Mouse (Mus musculus) cortical plate, adult 2 months (tissue): ENCODE measurements around the gene Kcna5. TPM values are rescaled to one million over a fixed set of nuclear protein-coding genes. Genes with fewer than 3 reads are reported as not detected.

ENCODE experiments used
- H3K27ac ChIP-seq: fragments of 200-500 bp; 2 replicates; pipeline ENCODE4 v1.5.1; 2012; ENCODE audit warnings: low read length, control low read depth, inconsistent platforms; ENCODE audit not compliant: insufficient read depth
- H3K4me1 ChIP-seq: fragments of 200-500 bp; 2 replicates; pipeline ENCODE4 v1.6.1; 2011; ENCODE audit warnings: low read length; ENCODE audit not compliant: control insufficient read depth, insufficient read depth
- H3K4me3 ChIP-seq: fragments of 200-500 bp; 2 replicates; pipeline ENCODE4 v1.5.1; 2011; ENCODE audit warnings: mild to moderate bottlenecking, low read length, control low read depth; ENCODE audit not compliant: insufficient read depth
- CTCF ChIP-seq: fragments of 200-500 bp; IDR thresholded peaks from 2 replicates; pipeline ENCODE4 v1.5.1; 2011; ENCODE audit warnings: mild to moderate bottlenecking, control low read depth, low read length; ENCODE audit not compliant: insufficient read depth; ENCODE audit errors: extremely low read depth
- POLR2A ChIP-seq: fragments of 200-500 bp; IDR thresholded peaks from 2 replicates; pipeline ENCODE4 v1.6.1; 2011; ENCODE audit warnings: mild to moderate bottlenecking, low read length, control low read depth; ENCODE audit not compliant: insufficient read depth; ENCODE audit errors: extremely low read depth
- polyA plus RNA-seq: library from polyadenylated mRNA; depleted of rRNA; stranded (reverse); fragments of >200 nt; gene quantifications from 2 replicates; pipeline ENCODE4 v1.2.3, GENCODE M21; 2012

Gene Kcna5
- polyA plus RNA-seq, 1 experiment = 1.9 TPM

GRCm38 (mm10) chr6:126544107-126545036, 9.2 kb upstream of the Kcna5 start:
- Histone ChIP-seq H3K27ac (no peak overlapping the region), H3K4me3 (no peak overlapping the region)
- TF ChIP-seq POLR2A (no peak), CTCF (no peak)

GRCm38 (mm10) chr6:126542724-126543123, 7.5 kb upstream of the Kcna5 start:
- Histone ChIP-seq H3K4me1 (peaks cover under 1% of the 10 kb centered on the region; the same call in 1 of the 2 replicates), H3K27ac (no peak overlapping the region), H3K4me3 (no peak overlapping the region)
- TF ChIP-seq POLR2A (no peak), CTCF (no peak)

More at GRCm38 (mm10) chr6:126544107-126545036, 9.2 kb upstream of the Kcna5 start:
- no peaks in the 10 kb centered on the region for H3K4me1 ChIP-seq

DNA sequence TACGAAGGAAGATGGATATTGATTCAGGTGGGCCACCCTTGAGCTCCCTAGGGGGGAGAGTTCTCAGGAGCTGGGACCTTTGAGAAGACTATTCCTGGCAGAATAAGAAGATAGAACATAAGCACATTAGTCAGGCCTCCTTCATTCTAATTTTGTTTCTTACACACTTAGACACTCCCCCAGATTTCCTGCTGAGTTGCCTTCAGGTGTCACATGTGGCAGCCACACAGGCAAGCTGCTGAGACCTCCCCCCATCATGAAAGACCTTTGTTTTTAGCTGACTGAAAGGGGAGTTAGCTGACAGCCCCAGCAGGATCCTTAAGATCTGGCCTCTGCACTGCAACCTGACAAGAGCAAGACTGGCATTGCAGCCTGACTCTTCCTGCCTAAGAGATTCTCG, 2.3 kb upstream of the Kcna5 start:
- no peak overlapping the region for H3K4me3 ChIP-seq
- no peak overlapping the region for H3K27ac ChIP-seq
- TF ChIP-seq POLR2A (no peak), CTCF (no peak)
- H3K4me1 ChIP-seq = peaks cover 4% of the 10 kb centered on the region

DNA sequence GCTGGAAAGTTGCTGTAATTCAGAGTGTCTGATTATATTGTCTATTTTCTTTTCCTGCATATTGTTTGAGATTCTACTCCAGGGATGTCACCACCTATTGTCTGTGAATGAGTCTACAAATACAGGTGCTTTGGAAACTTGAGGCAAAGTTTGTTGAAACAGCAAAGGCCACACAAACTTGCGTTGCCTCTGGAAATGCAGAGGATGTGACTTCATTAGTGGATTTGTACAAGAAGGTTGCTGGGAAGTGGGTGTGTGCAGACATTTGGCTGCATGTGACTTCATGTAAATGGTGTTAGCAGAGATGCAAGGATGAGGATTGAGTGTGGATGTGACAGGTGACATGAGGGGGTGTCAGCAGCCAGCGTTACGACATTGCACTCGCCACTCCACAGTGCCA, 1.7 kb upstream of the Kcna5 start:
- H3K4me3 ChIP-seq = no peak overlapping the region
- H3K4me1 ChIP-seq = peaks cover 4% of the 10 kb centered on the region
- TF ChIP-seq POLR2A (no peak), CTCF (no peak)
- H3K27ac ChIP-seq = no peak overlapping the region

DNA sequence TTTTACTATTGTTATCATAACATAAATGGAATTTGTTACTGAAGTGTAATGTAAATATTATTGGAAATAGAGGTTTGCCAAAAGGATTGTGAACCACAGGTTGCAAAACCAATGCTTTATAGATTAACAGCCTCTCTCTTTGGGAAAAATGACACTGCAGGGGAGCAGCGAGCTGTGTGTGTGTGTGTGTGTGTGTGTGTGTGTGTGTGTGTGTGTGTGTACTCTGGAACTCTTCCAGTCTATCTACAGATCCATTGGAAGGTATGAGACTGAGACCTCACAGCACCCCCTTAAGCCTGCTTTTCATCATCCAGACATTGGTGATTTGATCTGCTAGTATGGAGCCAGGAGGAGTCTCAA, 679 bp upstream of the Kcna5 start:
- Histone ChIP-seq H3K4me3 (no peak overlapping the region), H3K27ac (no peak overlapping the region), H3K4me1 (peaks cover 4% of the 10 kb centered on the region)
- TF ChIP-seq POLR2A (no peak), CTCF (no peak)

DNA sequence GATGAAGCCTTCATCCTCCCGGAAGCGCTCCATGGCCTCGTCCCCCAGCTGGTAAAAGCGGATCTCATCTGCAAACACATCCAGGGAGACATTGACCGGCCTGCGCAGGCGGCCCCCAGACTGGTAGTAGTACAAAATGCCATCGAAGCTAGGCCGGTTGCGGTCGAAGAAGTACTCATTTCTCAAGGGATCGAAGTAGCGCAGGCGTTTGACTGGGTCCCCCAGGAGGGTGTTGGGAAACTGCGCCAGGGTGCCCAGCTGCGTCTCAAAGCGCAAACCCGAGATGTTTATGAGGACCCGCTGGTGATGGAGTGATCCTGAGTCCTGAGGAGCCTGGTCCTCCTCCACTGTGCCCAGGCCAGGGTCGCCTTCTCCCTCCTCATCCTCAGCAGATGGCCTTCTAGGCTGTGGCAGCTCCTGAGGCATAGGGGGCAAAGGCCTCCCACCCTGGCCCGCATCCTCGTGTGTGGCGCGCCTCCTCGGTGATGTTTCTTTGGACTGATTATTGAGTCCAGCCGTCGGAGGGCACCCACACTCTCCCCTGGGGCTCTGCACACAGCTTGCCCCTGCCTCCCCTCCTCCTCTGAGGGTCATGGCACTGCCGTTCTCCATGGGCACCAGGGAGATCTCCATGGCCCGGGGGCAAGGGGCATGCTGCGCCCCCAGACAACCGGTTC, 543 bp downstream of the Kcna5 start:
- Histone ChIP-seq H3K4me3 (peak overlapping the region; percentile 33), H3K4me1 (peaks cover 4% of the 10 kb centered on the region), H3K27ac (peak overlapping the region; percentile 21; the same call in 1 of the 2 replicates)
- TF ChIP-seq CTCF (no peak), POLR2A (no peak)

DNA sequence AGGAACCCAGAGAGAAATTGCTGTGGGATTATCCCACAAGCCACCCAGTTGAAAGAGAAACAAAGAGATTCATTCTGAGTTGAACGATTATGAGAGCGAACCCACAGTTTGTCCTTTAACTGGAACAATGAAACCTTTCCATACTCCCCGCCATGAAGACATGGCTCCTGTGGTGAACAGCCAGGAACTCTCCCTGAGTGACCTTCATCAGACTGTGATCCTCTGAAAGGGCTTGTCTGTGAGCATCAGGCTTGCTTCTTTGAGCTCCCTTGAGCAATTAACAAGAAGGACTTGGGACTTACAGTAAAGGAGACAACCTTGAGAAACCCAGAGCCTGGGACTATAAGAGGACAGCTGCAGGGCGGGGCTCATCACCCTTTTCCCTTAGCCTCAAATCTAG, 3.9 kb downstream of the Kcna5 start:
- Histone ChIP-seq H3K27ac (no peak overlapping the region), H3K4me3 (no peak overlapping the region), H3K4me1 (peaks cover 2% of the 10 kb centered on the region; the same call in 1 of the 2 replicates)
- TF ChIP-seq POLR2A = no peak
- TF ChIP-seq CTCF = no peak

GRCm38 (mm10) chr6:126530019-126530418, 5.2 kb downstream of the Kcna5 start:
- Histone ChIP-seq H3K4me3 (no peak overlapping the region), H3K27ac (no peak overlapping the region), H3K4me1 (no peaks in the 10 kb centered on the region)
- TF ChIP-seq POLR2A = no peak
- no peak for TF ChIP-seq CTCF

DNA sequence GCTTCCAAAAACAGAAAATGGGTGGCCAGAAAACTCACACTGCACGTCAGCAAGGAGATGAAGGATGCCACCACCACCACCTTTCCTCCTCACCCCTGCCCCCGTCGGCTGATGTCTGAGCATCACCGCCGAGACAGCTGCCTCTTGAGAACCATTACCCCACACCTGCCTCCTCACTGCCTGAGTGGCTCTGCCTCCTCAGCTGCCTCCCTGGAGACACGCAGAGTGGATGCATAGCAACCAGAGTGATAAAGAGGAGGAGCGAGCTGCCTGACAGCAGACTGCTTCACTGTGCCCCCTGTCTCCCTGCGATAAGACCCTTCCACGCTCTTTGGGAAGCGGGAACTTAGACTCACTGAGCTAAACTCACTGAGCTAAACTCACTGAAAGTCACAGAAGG, 20.5 kb downstream of the Kcna5 start:
- Histone ChIP-seq H3K4me1 (no peaks in the 10 kb centered on the region), H3K4me3 (peak overlapping the region; percentile 3; the same call in 1 of the 2 replicates), H3K27ac (no peak overlapping the region)
- TF ChIP-seq CTCF (no peak), POLR2A (peak; percentile 48; the same call in 1 of the 2 replicates)
